Mouse (Mus musculus) testis, adult 2 months (tissue): ENCODE results near the gene Gm8906.
"Not testable (repeated sequence)": the region's sequence is repeated elsewhere in the genome, so short reads cannot be mapped to it uniquely, and the experiment has no call there.

ENCODE experiments used
- CTCF ChIP-seq: fragments of 200-500 bp; IDR thresholded peaks from 2 replicates; pipeline ENCODE4 v1.5.1; 2012; ENCODE audit warnings: low read depth, mild to moderate bottlenecking, inconsistent platforms, low read length, moderate library complexity; ENCODE audit not compliant: control insufficient read depth, insufficient read depth, insufficient replicate concordance
- POLR2A ChIP-seq: fragments of 200-500 bp; IDR thresholded peaks from 2 replicates; pipeline ENCODE4 v1.6.1; 2012; ENCODE audit warnings: low read depth, mild to moderate bottlenecking, inconsistent platforms, low read length, moderate library complexity; ENCODE audit not compliant: control insufficient read depth

DNA sequence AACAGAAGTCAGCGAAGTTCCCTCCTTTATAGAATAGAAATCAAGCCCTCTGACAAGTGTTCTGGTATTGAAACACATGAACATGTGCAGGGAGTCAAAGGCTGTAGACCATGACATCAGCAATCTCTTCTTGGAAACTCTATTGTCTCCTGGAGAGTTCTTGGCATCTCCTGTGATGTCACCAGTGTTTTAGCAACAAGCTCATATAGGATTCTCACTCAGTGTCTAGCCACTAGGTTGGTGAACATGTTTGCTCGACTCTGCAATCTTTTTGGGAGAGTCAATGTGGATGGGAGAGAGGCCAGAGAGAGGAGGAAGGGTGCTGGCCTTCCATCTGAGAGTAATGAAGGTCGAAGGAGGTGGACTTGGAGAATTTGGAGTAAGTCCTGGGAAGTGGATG lies at the start of gene Gm8906:
- not testable (repeated sequence) for TF ChIP-seq CTCF, POLR2A
